Mouse (Mus musculus): ENCODE data around the gene Slirp. TPM values are rescaled to one million over a fixed set of nuclear protein-coding genes. Genes with fewer than 3 reads are reported as not detected.

The Slirp gene
- total RNA-seq, 2 experiments from 2014 or later = 163 to 186 TPM

Small RNA genes within 50 kb of the gene (microRNA-seq; reads per million reads assigned to microRNA genes)
- 90.6 to 141 reads per million in 2 experiments for gene Mir3068 (ENCODE audit: borderline number of aligned reads in 2 of 2)

Other genes starting within 250 kb of the Slirp start
- gene Samd15, start 244.2 kb upstream of the Slirp start, total RNA-seq (2021) = 1 to 10 TPM; 1.4 to 1.7 TPM
- 10 to 100 TPM; 23.5 to 32.1 TPM for gene Tmed8, start 243.4 kb upstream of the Slirp start, total RNA-seq (2021)
- gene Noxred1, start 205.2 kb upstream of the Slirp start, total RNA-seq (2021) = under 1 TPM; 0.67 to 0.76 TPM
- gene Vipas39, start 177.6 kb upstream of the Slirp start, total RNA-seq (2021) = 10 to 100 TPM; 35.9 to 40.3 TPM
- gene Ahsa1, start 177.4 kb upstream of the Slirp start, total RNA-seq (2021) = 100 to 1,000 TPM; 235 to 276 TPM
- gene Ism2, start 144.2 kb upstream of the Slirp start, total RNA-seq (2021) = under 1 TPM in 1 of 2 experiments, not detected in 1; 0.13 TPM
- gene Sptlc2, start 55.5 kb upstream of the Slirp start, total RNA-seq (2021) = 100 to 1,000 TPM; 124 to 260 TPM
- 10 to 100 TPM; 24.9 to 25.1 TPM for gene Alkbh1, start 121 bp downstream of the Slirp start, total RNA-seq (2021)
- 10 to 100 TPM; 64.8 to 70.6 TPM for gene Snw1, start 28.4 kb downstream of the Slirp start, total RNA-seq (2021)
- not detected for gene Gm5788, start 50.8 kb downstream of the Slirp start, total RNA-seq (2021)
- not detected for gene Gm8300, start 70.4 kb downstream of the Slirp start, total RNA-seq (2021)
- not detected for gene Oog1, start 158.8 kb downstream of the Slirp start, total RNA-seq (2021)
- gene Gm4027, start 175.0 kb downstream of the Slirp start, total RNA-seq (2021) = not detected
- gene Gm16381, start 200.7 kb downstream of the Slirp start, total RNA-seq (2021) = not detected

Measured in adrenal gland, adult 18-20 months (tissue).